Mouse (Mus musculus): ENCODE measurements around the gene Rdm1. TPM values are rescaled to one million over a fixed set of nuclear protein-coding genes. Genes with fewer than 3 reads are reported as not detected.

Gene Rdm1
- total RNA-seq (2012; rRNA removed) (6.5 and 6.7 TPM in 2 replicates), polyA plus RNA-seq (2012; ENCODE audit: insufficient read depth in 1 of 2, insufficient read length in 2 of 2, low read depth in 1 of 2, low replicate concordance in 2 of 2, missing spikeins in 1 of 2) (1 to 10 TPM in 1 of 2 experiments, not detected in 1; 6.8 TPM)

DNA sequence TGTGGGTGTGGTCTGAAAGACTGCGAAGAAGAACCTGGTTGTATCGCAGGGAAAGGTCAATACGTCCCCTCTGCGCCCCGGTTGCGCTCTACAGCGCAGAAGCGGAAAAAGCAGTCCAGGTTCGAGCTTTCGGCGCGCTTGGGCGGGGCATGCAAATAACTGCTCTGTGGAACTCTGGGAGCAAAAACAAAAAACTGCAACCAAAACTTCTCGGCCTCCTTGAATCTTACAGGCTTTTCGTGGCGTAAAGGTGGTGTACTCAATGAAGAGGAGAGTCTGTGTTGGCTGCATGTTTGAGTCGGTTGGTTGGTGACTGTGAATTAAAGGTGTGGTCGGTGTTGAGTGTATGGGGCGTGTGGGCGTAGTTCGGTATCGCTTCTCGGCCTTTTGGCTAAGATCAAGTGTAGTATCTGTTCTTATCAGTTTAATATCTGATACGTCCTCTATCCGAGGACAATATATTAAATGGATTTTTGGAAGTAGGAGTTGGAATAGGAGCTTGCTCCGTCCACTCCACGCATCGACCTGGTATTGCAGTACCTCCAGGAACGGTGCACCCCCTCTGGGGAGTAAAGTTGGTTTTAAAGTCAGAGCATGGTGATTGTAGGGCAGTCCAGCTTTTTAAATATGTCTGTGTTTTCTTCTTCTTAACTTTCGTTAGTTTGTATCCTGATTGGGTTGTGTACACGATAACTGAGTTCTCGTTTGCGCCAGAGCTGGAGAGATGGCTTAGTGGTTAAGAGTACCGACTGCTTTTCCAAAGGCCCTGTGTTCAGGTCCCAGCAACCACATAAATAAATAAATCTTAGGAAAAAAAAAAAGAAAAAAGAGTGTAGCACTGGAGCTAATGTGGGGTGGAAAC, at the start of gene Rdm1:
TSS of gene Rdm1 (plus strand) at position 201 of the 862 bp plus-strand sequence.
- Histone ChIP-seq H3K27me3 (ENCODE audit: control insufficient read depth in 1 of 2, insufficient read depth in 2 of 2, low read length in 2 of 2) (no peaks in the 10 kb centered on the region), H3K4me3 (ENCODE audit: control insufficient read depth in 1 of 2, insufficient read depth in 1 of 2, low read depth in 2 of 2, low read length in 2 of 2) (peak within 1 kb of the TSS; percentile 51 to 58), H3K9me3 (replicated peaks; ENCODE audit: insufficient read depth, low read length) (no peaks in the 10 kb centered on the region), H3K4me1 (ENCODE audit: control insufficient read depth in 1 of 2, insufficient read depth in 2 of 2, low read length in 2 of 2) (peaks cover 0 to 10% of the 10 kb centered on the region in 2 experiments; a peak in 2 of 4 replicates), H3K9ac (ENCODE audit: control insufficient read depth, low read depth, low read length, poor library complexity, severe bottlenecking) (peak within 1 kb of the TSS; percentile 81), H3K79me2 (ENCODE audit: control insufficient read depth, insufficient read depth, low read length, poor library complexity) (no peaks in the 10 kb centered on the region; the same call in 1 of the 2 replicates), H3K27ac (ENCODE audit: control insufficient read depth, low read depth, low read length) (peak within 1 kb of the TSS; percentile 98), H3K36me3 (ENCODE audit: control insufficient read depth in 1 of 2, insufficient read depth in 2 of 2, low read length in 2 of 2) (peaks cover 0 to 6% of the 10 kb centered on the region in 2 experiments; a peak in 2 of 4 replicates)
- TF ChIP-seq SIN3A (IDR thresholded peaks at IDR 0.05; ENCODE audit: low read length) (peak; percentile 79), HCFC1 (IDR thresholded peaks at IDR 0.05; ENCODE audit: low read depth, low read length) (peak; percentile 75), POLR2AphosphoS5 (IDR thresholded peaks at IDR 0.05; ENCODE audit: borderline replicate concordance, low read depth, low read length) (peak; percentile 93; the same call in 1 of the 2 replicates), USF1 (IDR thresholded peaks at IDR 0.05; ENCODE audit: low read depth, low read length) (no peak), ETS1 (IDR thresholded peaks at IDR 0.05; ENCODE audit: low read depth, low read length) (peak; percentile 88), JUND (IDR thresholded peaks at IDR 0.05; ENCODE audit: low read depth, low read length) (peak; percentile 82; the same call in 1 of the 2 replicates), ZMIZ1 (IDR thresholded peaks at IDR 0.05; ENCODE audit: low read depth, low read length) (peak; percentile 99), MAX (IDR thresholded peaks at IDR 0.05; ENCODE audit: low read length) (no peak), ELF1 (IDR thresholded peaks at IDR 0.05; ENCODE audit: low read depth, low read length) (peak; percentile 82), POLR2AphosphoS2 (IDR thresholded peaks at IDR 0.05; ENCODE audit: low read length) (peak; percentile 98), ZNF384 (IDR thresholded peaks at IDR 0.05; ENCODE audit: low read depth, low read length) (peak; percentile 85), MAZ (IDR thresholded peaks at IDR 0.05; ENCODE audit: low read depth, low read length) (no peak), NRF1 (IDR thresholded peaks at IDR 0.05; ENCODE audit: insufficient read depth, low read depth, low read length, poor library complexity, severe bottlenecking) (peak; percentile 75), GABPA (IDR thresholded peaks at IDR 0.05; ENCODE audit: low read depth, low read length) (no peak), TCF12 (IDR thresholded peaks at IDR 0.05; ENCODE audit: low read depth, low read length) (peak; percentile 52), MXI1 (IDR thresholded peaks at IDR 0.05; ENCODE audit: low read depth, low read length) (no peak), POLR2A (IDR thresholded peaks at IDR 0.05; ENCODE audit: control insufficient read depth in 1 of 2, insufficient read depth in 1 of 2, low read depth in 1 of 2, low read length in 2 of 2, poor library complexity in 1 of 2) (peak; percentile 86 to 93; a peak in 3 of 4 replicates), TBP (IDR thresholded peaks at IDR 0.05; ENCODE audit: low read depth, low read length) (peak; percentile 97)
- DNase-seq (ENCODE audit: low read depth, low spot score): peak; percentile 98
